Mouse (Mus musculus) embryonic fibroblast, embryonic 13.5 days (primary cell): ENCODE measurements around the gene Hsd3b7.

Experiments
- CTCF ChIP-seq: IDR thresholded peaks from 2 replicates; pipeline ENCODE4 v1.5.1; 2011; ENCODE audit warnings: mild to moderate bottlenecking, control low read depth, low read length, moderate library complexity, borderline replicate concordance; ENCODE audit not compliant: insufficient read depth
- POLR2A ChIP-seq: IDR thresholded peaks from 2 replicates; pipeline ENCODE4 v1.6.1; 2011; ENCODE audit warnings: low read depth, mild to moderate bottlenecking, control low read depth, low read length, moderate library complexity

DNA sequence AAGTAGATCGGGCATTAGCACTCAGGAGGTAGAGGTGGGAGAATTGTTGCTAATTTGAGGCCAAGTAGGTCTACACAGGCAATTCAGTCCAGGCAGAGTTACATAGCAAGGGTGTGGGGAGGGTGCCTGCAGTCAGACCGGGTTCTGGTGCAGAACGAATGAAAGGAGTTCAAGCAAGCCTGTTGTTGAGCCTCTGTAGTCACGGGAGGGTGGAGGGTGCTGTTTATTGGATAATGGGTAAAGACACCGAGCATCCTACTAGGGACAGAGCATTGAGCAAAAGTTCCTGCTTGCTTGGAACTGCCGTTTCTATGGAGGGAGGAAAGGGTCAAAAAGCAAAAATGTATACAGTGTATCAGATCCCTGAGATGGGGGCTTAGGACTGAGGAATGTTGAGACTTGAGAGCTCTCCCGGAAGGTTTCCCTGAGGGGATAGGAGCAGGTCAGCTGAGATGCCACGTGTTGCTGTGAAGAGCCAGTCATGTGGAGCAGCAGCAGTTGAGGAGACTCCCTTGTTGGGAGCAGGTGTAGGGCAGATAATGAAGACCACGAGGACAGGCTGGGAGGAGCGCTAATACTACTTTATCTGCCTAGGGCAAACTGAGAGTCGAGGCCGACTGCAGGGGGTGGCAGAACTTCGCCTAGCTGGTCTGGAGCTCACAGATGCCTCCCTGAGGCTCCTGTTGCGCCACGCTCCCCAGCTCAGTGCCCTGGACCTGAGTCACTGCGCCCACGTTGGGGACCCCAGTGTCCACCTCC lies 33.4 kb upstream of the Hsd3b7 start:
- TF ChIP-seq POLR2A (no peak), CTCF (no peak)
